Mouse (Mus musculus): Measurements from ENCODE around the gene Plrg1.

The Plrg1 gene

GRCm38 (mm10) chr3:83052102-83052501, 3.2 kb upstream of the Plrg1 start:
- peak; percentile 37 for DNase-seq (ENCODE audit: low read depth, low spot score)

DNA sequence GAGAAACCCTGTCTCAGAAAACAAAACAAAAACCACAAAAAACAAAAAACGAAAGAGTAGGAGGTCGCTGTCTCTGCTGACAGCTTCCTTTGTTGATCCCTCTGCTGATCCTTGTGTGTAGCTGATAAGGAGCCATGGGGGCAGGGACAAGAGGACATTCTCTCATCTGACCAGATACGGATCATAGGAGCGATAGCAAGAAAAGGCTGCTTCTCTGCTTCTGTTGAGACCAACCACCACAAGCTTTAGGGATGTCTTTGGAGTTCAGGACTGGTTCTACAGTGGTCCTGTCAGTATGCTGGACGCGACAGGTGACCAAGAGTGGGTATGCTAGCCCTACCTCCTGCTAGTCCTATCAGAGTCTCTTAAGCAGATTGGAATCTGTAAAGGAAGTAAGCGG, 2.2 kb upstream of the Plrg1 start:
- no peak for DNase-seq (ENCODE audit: low read depth, low spot score)

DNA sequence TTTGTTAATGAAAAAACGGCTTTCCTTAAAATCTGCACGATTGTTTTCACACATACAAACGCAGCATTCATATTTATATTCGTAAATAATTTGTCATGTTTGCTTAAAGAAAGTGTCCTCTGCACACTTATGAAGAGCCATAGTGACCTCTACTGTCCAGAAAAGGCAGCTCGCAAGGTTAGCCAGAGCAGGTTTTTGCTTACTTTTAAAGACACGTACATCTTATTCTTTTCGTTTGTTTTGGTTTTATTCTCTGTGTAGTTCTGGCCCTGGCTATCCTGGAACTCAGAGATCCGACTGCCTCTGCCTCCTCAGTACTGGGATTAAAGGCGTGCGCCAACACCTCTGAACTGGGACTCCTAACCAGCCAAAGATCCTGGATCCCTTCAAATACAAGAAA, 1.6 kb upstream of the Plrg1 start:
- peak; percentile 15 for DNase-seq (ENCODE audit: low read depth, low spot score)

DNA sequence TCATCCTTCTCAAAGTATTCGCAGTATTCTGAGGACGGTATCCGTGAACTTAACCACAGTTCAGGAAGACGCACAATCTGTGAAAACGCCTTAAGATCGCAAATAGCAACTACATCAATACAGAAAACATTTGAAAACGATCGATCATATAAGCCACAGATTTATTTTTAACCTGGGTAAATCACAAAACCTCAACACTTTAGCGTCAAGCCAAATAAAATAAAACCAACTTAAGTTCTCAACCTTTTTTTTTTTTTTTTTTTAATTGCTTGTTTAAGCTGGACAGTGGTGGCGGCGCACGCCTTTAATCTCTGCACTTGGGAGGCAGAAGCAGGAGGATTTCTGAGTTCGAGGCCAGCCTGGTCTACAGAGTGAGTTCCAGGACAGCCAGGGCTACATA, 563 bp upstream of the Plrg1 start:
- no peak for DNase-seq (ENCODE audit: low read depth, low spot score)

- DNase-seq (ENCODE audit: low read depth, low spot score) = peak; percentile 74
These were observed 1.7 kb downstream of the Plrg1 start for GRCm38 (mm10) chr3:83057046-83057445.

DNA sequence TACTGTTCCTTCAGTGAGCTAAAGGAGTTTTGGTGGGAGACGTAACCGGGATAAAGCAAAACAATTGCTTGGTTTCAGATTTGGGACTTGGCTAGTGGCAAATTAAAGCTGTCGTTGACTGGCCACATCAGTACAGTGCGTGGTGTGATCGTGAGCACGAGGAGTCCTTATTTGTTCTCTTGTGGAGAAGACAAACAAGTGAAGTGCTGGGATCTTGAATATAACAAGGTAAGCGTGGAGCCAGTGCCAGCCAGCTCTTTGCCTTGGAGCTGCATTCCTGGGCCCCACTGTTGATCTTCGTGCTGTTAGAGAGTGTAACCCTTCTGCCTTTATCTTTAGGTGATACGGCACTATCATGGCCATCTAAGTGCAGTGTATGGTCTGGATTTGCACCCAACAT, 12.6 kb downstream of the Plrg1 start:
- DNase-seq (ENCODE audit: low read depth, low spot score) = no peak

- DNase-seq (ENCODE audit: low read depth, low spot score) = no peak
These were observed 13.5 kb downstream of the Plrg1 start for GRCm38 (mm10) chr3:83068869-83069268.

- no peak for DNase-seq (ENCODE audit: low read depth, low spot score)
These were observed 14.9 kb downstream of the Plrg1 start for GRCm38 (mm10) chr3:83070231-83070630.

- no peak for DNase-seq (ENCODE audit: low read depth, low spot score)
These were observed 21.2 kb downstream of the Plrg1 start for GRCm38 (mm10) chr3:83076563-83076962.

- peak; percentile 73 for DNase-seq (ENCODE audit: low read depth, low spot score)
These were observed 25.3 kb downstream of the Plrg1 start for GRCm38 (mm10) chr3:83080567-83081055.

GRCm38 (mm10) chr3:83097586-83097985, 42.3 kb downstream of the Plrg1 start:
- no peak for DNase-seq (ENCODE audit: low read depth, low spot score)

- DNase-seq (ENCODE audit: low read depth, low spot score) = peak; percentile 80
These were observed 43.3 kb downstream of the Plrg1 start for GRCm38 (mm10) chr3:83098546-83099034.

DNA sequence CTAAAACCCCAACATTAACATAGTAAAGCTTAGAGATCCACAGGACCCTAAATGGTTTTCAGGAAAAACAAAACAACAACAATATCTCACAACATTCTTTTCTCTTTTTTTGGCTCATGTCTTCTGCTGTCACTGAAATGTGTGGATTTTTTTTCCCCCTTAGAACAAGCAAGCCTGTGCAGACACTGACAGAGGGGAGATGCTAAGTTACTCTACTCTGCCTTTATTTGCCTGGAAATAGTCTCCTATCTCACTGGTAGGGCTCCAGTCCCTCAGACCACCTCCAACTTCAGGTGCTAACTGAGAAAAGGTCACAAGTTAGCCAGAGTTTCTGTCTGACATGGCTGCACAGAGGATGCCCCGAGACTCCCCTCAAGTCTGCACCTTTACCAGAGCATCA, 43.8 kb downstream of the Plrg1 start:
- DNase-seq (ENCODE audit: low read depth, low spot score) = no peak

DNA sequence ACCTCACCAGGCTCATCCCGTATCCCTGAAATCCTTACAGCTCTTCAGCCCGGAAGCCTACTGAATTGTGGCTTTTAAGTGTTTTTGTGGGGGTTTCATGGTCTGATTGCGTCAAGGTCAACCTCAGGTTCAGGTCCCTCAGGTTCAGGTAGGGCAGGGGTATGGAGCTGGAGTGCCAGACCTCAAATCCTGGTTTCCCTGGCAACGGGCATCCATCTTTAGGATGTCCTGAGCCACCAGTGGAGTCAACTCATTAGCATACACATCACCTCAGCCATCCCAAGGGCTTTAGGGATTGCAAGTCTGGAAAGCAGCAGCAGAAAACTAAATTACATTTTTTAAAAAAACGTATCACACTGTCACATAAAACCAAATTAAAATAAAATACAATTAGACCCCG, 44.3 kb downstream of the Plrg1 start:
- DNase-seq (ENCODE audit: low read depth, low spot score) = peak; percentile 33

DNA sequence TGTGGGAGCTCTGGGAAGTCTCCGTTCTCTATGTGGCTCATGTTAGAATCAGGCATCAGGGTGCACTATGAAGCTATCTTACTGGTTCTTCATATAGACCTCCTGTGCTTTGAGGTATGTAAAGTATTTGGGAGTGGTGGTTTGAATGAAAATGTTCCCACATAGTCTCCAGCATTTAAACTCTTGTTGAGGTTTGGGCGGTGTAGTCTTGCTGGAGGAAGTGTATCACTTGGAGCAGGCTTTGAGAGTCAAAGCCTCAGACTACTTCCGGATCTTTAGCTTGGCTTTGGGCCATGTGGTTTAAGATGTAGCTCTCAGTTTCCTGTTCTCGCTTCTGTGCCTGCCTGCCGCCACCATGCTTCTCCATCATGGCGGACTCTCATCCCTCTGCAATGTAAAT, 47.0 kb downstream of the Plrg1 start:
- peak; percentile 84 for DNase-seq (ENCODE audit: low read depth, low spot score)

GRCm38 (mm10) chr3:83110163-83110562, 54.8 kb downstream of the Plrg1 start:
- peak; percentile 67 for DNase-seq (ENCODE audit: low read depth, low spot score)

- DNase-seq (ENCODE audit: low read depth, low spot score) = peak; percentile 24
These were observed 56.4 kb downstream of the Plrg1 start for GRCm38 (mm10) chr3:83111485-83112261.

DNA sequence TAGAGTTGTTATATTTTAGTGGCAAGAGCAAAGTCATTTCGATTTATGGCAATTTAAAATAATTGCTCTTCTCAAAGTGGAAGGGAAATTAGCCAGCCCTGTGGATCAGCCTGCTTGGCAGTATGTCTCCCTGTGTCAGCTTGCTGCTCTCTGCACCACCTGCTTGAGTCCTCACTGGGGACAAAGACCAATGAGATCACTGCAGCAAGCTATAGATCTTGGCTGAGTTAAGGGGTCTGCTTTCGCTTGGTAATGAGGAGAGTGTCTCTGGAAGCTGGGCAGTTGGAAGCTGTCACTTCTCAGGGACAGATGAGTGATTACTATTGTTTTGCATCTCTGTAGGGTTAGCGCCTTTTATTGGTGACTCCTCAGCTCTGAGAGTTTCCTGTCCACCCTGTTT, 57.5 kb downstream of the Plrg1 start:
- no peak for DNase-seq (ENCODE audit: low read depth, low spot score)

DNA sequence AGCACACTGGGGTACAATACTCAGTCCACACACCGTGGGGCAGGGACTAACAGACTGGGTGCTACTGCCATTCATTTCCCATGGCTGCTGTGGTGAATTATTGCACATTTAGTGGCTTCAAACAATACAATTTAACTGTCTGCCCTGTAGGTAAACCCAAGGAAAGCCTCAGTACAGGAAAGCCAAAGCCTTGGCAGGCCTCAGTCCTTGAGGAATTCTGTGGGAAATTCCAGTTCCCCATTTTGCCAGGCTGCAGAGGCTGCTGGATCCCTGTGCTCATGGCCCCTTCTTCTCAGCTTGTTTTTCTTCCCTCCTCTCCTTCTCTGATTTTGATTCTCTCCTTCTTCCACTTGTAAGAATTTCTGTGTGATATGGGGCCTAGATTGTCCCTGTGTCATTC, 59.6 kb downstream of the Plrg1 start:
- DNase-seq (ENCODE audit: low read depth, low spot score) = no peak

- no peak for DNase-seq (ENCODE audit: low read depth, low spot score)
These were observed 62.3 kb downstream of the Plrg1 start for GRCm38 (mm10) chr3:83117592-83117991.

Data from R1 (cell line).